ENCODE assay signal across 14 mouse cellular contexts in the genomic region with DNA sequence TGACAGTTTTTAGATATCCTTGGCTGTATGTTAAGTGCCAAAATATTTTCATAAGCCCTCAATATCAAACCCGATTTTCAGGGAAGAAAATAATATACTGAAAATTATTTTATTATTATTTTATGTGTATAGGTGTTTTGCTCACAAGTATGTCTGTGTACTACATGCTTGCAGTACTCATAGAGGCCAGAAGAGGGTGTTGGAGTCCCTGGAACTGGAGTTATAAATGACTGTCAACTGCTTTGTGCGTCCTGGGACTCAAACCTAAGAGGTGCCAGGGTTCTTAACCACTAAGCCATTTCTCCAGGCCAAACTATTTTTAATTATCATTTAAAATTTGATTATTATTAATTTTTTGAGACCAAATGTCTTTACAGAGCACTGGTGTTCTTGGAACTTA.
DNase-seq lines count a peak whose midpoint lies in the region; ATAC-seq and TF ChIP-seq lines count a peak whose summit lies in the region.
"Had no signal": no experiment of that assay in that cellular context is flagged by ENCODE, and none has a peak within 500 bp of the region (broad histone marks: within the 10 kb centered on the region; RNA-seq: fewer than 3 reads in every experiment).

No protein-coding gene starts in this region.

- no peak for ATAC-seq in liver, postnatal 0 days
- no peak for ATAC-seq in liver, embryonic 11.5 days (replicated peaks; ENCODE audit: low FRiP score)
- no peak for ATAC-seq in cerebellum, adult (ENCODE audit: insufficient number of reproducible peaks, low FRiP score, low TSS enrichment)
- ATAC-seq in hindbrain, embryonic 13.5 days (ENCODE audit: low FRiP score) = no peak
- ATAC-seq: forebrain, embryonic 16.5 days; midbrain, embryonic 13.5 days had no signal

- no peaks in the 10 kb centered on the region for H3K27me3 ChIP-seq in heart, adult 2 months (ENCODE audit: control insufficient read depth, insufficient read depth, low read length)
- no peaks in the 10 kb centered on the region for H3K27me3 ChIP-seq in liver, postnatal 0 days (ENCODE audit: insufficient read depth, low read length)
- H3K27me3 ChIP-seq in liver, embryonic 11.5 days (replicated peaks; ENCODE audit: control insufficient read depth, insufficient read depth, low read length) = no peaks in the 10 kb centered on the region
- no peaks in the 10 kb centered on the region for H3K27me3 ChIP-seq in hindbrain, embryonic 13.5 days

- H3K36me3 ChIP-seq in heart, adult 2 months (ENCODE audit: control insufficient read depth, insufficient read depth, low read length) = no peaks in the 10 kb centered on the region; the same call in 1 of the 2 replicates
- no peaks in the 10 kb centered on the region for H3K36me3 ChIP-seq in liver, postnatal 0 days (replicated peaks; ENCODE audit: insufficient read depth, low read length)
- H3K36me3 ChIP-seq in liver, embryonic 11.5 days (ENCODE audit: control insufficient read depth, insufficient read depth, low read length) = no peaks in the 10 kb centered on the region
- no peaks in the 10 kb centered on the region for H3K36me3 ChIP-seq in hindbrain, embryonic 13.5 days
- H3K36me3 ChIP-seq: limb, embryonic 13.5 days; midbrain, embryonic 13.5 days had no signal

- TF ChIP-seq POLR2A in heart, adult 2 months (IDR thresholded peaks at IDR 0.05; ENCODE audit: insufficient read depth, low read depth, low read length) = no peak

- no peaks in the 10 kb centered on the region for H3K9me3 ChIP-seq in liver, postnatal 0 days (ENCODE audit: low read length)
- H3K9me3 ChIP-seq in liver, embryonic 11.5 days (ENCODE audit: control insufficient read depth, low read length) = no peaks in the 10 kb centered on the region
- no peaks in the 10 kb centered on the region for H3K9me3 ChIP-seq in hindbrain, embryonic 13.5 days
- H3K9me3 ChIP-seq: limb, embryonic 13.5 days had no signal

- H3K79me2 ChIP-seq in heart, adult 2 months (replicated peaks; ENCODE audit: control insufficient read depth, insufficient read depth, low read length) = no peaks in the 10 kb centered on the region

- DNase-seq in heart, adult 2 months = no peak
- no peak for DNase-seq in heart, adult 8-10 months (ENCODE audit: low spot score)
- DNase-seq in liver, postnatal 0 days = no peak
- DNase-seq in liver, embryonic 11.5 days (ENCODE audit: low spot score) = no peak
- peak; percentile 22 for DNase-seq in MEL-GATA-1-ER (ENCODE audit: extremely low read depth, low read depth)
- peak; percentile 46 for DNase-seq in lung, postnatal 36 days
- DNase-seq: cerebellum, adult 9-10 months; thymus, postnatal 36 days had no signal

- no peak overlapping the region for H3K4me3 ChIP-seq in heart, adult 2 months
- no peak overlapping the region for H3K4me3 ChIP-seq in liver, postnatal 0 days (ENCODE audit: low read depth, low read length)
- H3K4me3 ChIP-seq in liver, embryonic 11.5 days (ENCODE audit: low read depth, low read length) = no peak overlapping the region
- no peak overlapping the region for H3K4me3 ChIP-seq in hindbrain, embryonic 13.5 days
- H3K4me3 ChIP-seq: limb, embryonic 13.5 days; midbrain, embryonic 13.5 days had no signal

- H3K9ac ChIP-seq in heart, adult 2 months (ENCODE audit: low read depth, low read length) = no peak overlapping the region
- no peak overlapping the region for H3K9ac ChIP-seq in liver, postnatal 0 days (replicated peaks)
- H3K9ac ChIP-seq in liver, embryonic 11.5 days (ENCODE audit: low read depth, low read length) = no peak overlapping the region
- no peak overlapping the region for H3K9ac ChIP-seq in hindbrain, embryonic 13.5 days
- H3K9ac ChIP-seq: limb, embryonic 13.5 days; midbrain, embryonic 13.5 days had no signal

- TF ChIP-seq CTCF in heart, adult 2 months (IDR thresholded peaks at IDR 0.05) = peak; percentile 68
- TF ChIP-seq CTCF in liver, postnatal 0 days (IDR thresholded peaks at IDR 0.05; ENCODE audit: low read depth) = peak; percentile 56

- no peak overlapping the region for H3K4me2 ChIP-seq in liver, postnatal 0 days (ENCODE audit: low read depth, low read length)
- no peak overlapping the region for H3K4me2 ChIP-seq in liver, embryonic 11.5 days
- no peak overlapping the region for H3K4me2 ChIP-seq in hindbrain, embryonic 13.5 days
- H3K4me2 ChIP-seq: heart, embryonic 11.5 days; limb, embryonic 13.5 days; midbrain, embryonic 13.5 days had no signal

- no peak for TF ChIP-seq EP300 in heart, adult 2 months (IDR thresholded peaks at IDR 0.05; ENCODE audit: insufficient read depth, low read depth, low read length)
- TF ChIP-seq EP300 in liver, postnatal 0 days (IDR thresholded peaks at IDR 0.05; ENCODE audit: low read depth) = no peak

- WGBS in heart, adult 2 months = 59% methylated on average over 2 of the region's 2 CpGs
- WGBS in liver, postnatal 0 days (ENCODE audit: insufficient replicate concordance) = 43% methylated on average over 2 of the region's 2 CpGs
- WGBS in liver, embryonic 11.5 days = 40% methylated on average over 2 of the region's 2 CpGs
- 48% methylated on average over 2 of the region's 2 CpGs for whole genome bisulfite sequencing in hindbrain, embryonic 13.5 days

- H3K4me1 ChIP-seq in heart, adult 2 months (ENCODE audit: control insufficient read depth, insufficient read depth, low read length) = no peaks in the 10 kb centered on the region; the same call in 1 of the 2 replicates
- H3K4me1 ChIP-seq in liver, postnatal 0 days (ENCODE audit: insufficient read depth) = no peaks in the 10 kb centered on the region
- no peaks in the 10 kb centered on the region for H3K4me1 ChIP-seq in liver, embryonic 11.5 days (replicated peaks; ENCODE audit: control insufficient read depth, insufficient read depth, low read length)
- H3K4me1 ChIP-seq in hindbrain, embryonic 13.5 days (replicated peaks) = no peaks in the 10 kb centered on the region
- H3K4me1 ChIP-seq: limb, embryonic 13.5 days; midbrain, embryonic 13.5 days had no signal

- H3K27ac ChIP-seq in heart, adult 2 months = no peak overlapping the region
- H3K27ac ChIP-seq in liver, postnatal 0 days (ENCODE audit: low read depth) = no peak overlapping the region
- H3K27ac ChIP-seq in liver, embryonic 11.5 days (ENCODE audit: low read depth, low read length) = no peak overlapping the region
- H3K27ac ChIP-seq in hindbrain, embryonic 13.5 days = no peak overlapping the region
- H3K27ac ChIP-seq: limb, embryonic 13.5 days; midbrain, embryonic 13.5 days had no signal

- intact Hi-C loops in heart, adult 2 months (cut with DNase I) = loop anchor here (5.0 to 10.0 kb wide), 3 partner anchors 110 to 507 kb away; a partner anchor contains a TSS

Comparison
In these comparisons a context has a peak if more than half of its experiments do, and no peak if none do; other contexts are left out.
1. DNase-seq: peak in MEL-GATA-1-ER (single experiment) and lung, postnatal 36 days (single experiment); none in heart, adult 2 months (0 of 2), heart, adult 8-10 months (single experiment), liver, postnatal 0 days (single experiment) and liver, embryonic 11.5 days (single experiment).